ENCODE assay signal across 7 mouse cellular contexts in the genomic region with DNA sequence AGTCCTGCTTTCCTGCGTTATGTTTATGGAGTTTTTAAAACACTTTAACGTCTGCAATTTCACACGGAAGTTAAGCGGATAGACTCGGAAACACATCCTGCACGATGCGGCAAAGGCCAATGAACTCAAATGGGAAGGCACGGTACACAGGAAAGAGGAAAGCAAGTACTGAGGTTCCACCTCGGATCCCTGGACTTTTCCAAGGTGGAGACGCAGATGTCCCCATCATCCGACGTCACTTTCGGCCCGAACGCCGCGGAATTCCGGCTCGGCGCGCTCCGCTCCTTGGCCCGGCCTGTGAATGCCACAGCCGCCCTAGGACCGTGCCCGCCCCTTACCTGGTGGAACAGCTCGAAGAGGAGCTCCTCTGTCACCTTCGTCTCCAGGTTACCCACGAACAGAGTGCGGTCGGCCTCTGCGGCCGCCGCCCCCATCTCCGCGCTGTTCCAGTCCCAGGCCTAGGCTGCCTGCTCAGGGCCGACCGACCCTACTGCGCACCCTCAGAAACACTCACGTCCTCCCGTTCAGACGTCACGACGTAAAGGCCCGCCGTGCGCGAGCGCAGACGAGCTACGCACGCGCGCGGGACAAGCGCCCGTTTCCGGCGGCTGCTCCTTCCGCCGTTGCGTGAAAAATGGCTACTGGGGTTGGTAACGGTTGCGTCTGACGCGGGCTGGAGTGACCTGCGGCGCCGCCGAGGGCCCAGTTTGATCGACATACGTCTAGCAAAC. TPM values are rescaled to one million over a fixed set of nuclear protein-coding genes. Genes with fewer than 3 reads are reported as not detected.
DNase-seq lines count a peak whose midpoint lies in the region; ATAC-seq lines count a peak whose summit lies in the region.

A gene (minus strand): TSS at position 483 of the 731 bp plus-strand sequence.
A gene (plus strand): TSS at position 626 of the 731 bp plus-strand sequence.

- WGBS in embryonic facial prominence, embryonic 12.5 days: under 1% methylated on average over 72 of the region's 72 CpGs
- WGBS in limb, embryonic 11.5 days: under 1% methylated on average over 71 of the region's 72 CpGs
- under 1% methylated on average over 72 of the region's 72 CpGs for WGBS in midbrain, embryonic 14.5 days

- peak within 1 kb of the TSS; percentile 87 for H3K4me3 ChIP-seq in embryonic facial prominence, embryonic 12.5 days
- peak within 1 kb of the TSS; percentile 78 for H3K4me3 ChIP-seq in limb, embryonic 11.5 days (ENCODE audit: low read depth, low read length)
- peak within 1 kb of the TSS; percentile 91 for H3K4me3 ChIP-seq in midbrain, embryonic 14.5 days (replicated peaks; ENCODE audit: low read depth, low read length)

- peak within 1 kb of the TSS; percentile 86 for H3K27ac ChIP-seq in embryonic facial prominence, embryonic 12.5 days
- peak within 1 kb of the TSS; percentile 55; the same call in 1 of the 2 replicates for H3K27ac ChIP-seq in limb, embryonic 11.5 days (replicated peaks; ENCODE audit: low read depth, low read length)
- H3K27ac ChIP-seq in midbrain, embryonic 14.5 days (replicated peaks; ENCODE audit: low read depth, low read length): peak within 1 kb of the TSS; percentile 95

- ATAC-seq in embryonic facial prominence, embryonic 12.5 days (ENCODE audit: insufficient number of reproducible peaks, insufficient read depth, low FRiP score, low TSS enrichment): peak; percentile 99
- ATAC-seq in limb, embryonic 11.5 days (ENCODE audit: insufficient number of reproducible peaks, low FRiP score, low TSS enrichment, low read depth): peak; percentile 96
- peak; percentile 100 for ATAC-seq in midbrain, embryonic 14.5 days (ENCODE audit: low FRiP score, low TSS enrichment)

- peak within 1 kb of the TSS; percentile 66 for H3K4me2 ChIP-seq in embryonic facial prominence, embryonic 12.5 days (replicated peaks)
- peak within 1 kb of the TSS; percentile 83 for H3K4me2 ChIP-seq in limb, embryonic 11.5 days (ENCODE audit: low read depth, severe bottlenecking)
- peak within 1 kb of the TSS; percentile 85 for H3K4me2 ChIP-seq in midbrain, embryonic 14.5 days (ENCODE audit: low read length)

- peaks cover 10% of the 10 kb centered on the region for H3K4me1 ChIP-seq in embryonic facial prominence, embryonic 12.5 days
- H3K4me1 ChIP-seq in limb, embryonic 11.5 days (ENCODE audit: control insufficient read depth, insufficient read depth, low read length): no peaks in the 10 kb centered on the region
- H3K4me1 ChIP-seq in midbrain, embryonic 14.5 days (ENCODE audit: control insufficient read depth, insufficient read depth, low read length): peaks cover 19% of the 10 kb centered on the region

- peak within 1 kb of the TSS; percentile 87 for H3K9ac ChIP-seq in embryonic facial prominence, embryonic 12.5 days
- H3K9ac ChIP-seq in limb, embryonic 11.5 days (ENCODE audit: low read length): peak within 1 kb of the TSS; percentile 94
- peak within 1 kb of the TSS; percentile 93 for H3K9ac ChIP-seq in midbrain, embryonic 14.5 days (replicated peaks; ENCODE audit: low read length)

- peak; percentile 94 for DNase-seq in adrenal gland, postnatal 25 days
- DNase-seq in heart, adult 11 months: peak; percentile 100
- DNase-seq in kidney, adult 18-20 months: peak; percentile 95
- DNase-seq in limb, embryonic 11.5 days (ENCODE audit: low spot score): peak; percentile 95
- peak; percentile 99 for DNase-seq in midbrain, embryonic 14.5 days
- DNase-seq in spleen, adult 18-20 months: peak; percentile 88

- H3K36me3 ChIP-seq in embryonic facial prominence, embryonic 12.5 days: peaks cover 27% of the 10 kb centered on the region
- H3K36me3 ChIP-seq in limb, embryonic 11.5 days (ENCODE audit: control insufficient read depth, insufficient read depth, low read length): peaks cover 13% of the 10 kb centered on the region
- H3K36me3 ChIP-seq in midbrain, embryonic 14.5 days (ENCODE audit: control insufficient read depth, insufficient read depth, low read length): peaks cover 36% of the 10 kb centered on the region

- H3K27me3 ChIP-seq in embryonic facial prominence, embryonic 12.5 days: no peaks in the 10 kb centered on the region
- no peaks in the 10 kb centered on the region for H3K27me3 ChIP-seq in limb, embryonic 11.5 days (ENCODE audit: control insufficient read depth, insufficient read depth, low read length)
- no peaks in the 10 kb centered on the region for H3K27me3 ChIP-seq in midbrain, embryonic 14.5 days (ENCODE audit: control insufficient read depth, insufficient read depth, low read length)

- no peaks in the 10 kb centered on the region for H3K9me3 ChIP-seq in embryonic facial prominence, embryonic 12.5 days
- no peaks in the 10 kb centered on the region for H3K9me3 ChIP-seq in limb, embryonic 11.5 days (ENCODE audit: control insufficient read depth, low read length)
- no peaks in the 10 kb centered on the region for H3K9me3 ChIP-seq in midbrain, embryonic 14.5 days (ENCODE audit: control insufficient read depth, low read length)

RNA-seq across cellular contexts. Expression of the first gene that starts in this region (rescaled TPM):
- 64.6 and 70.8 TPM in 2 replicates for total RNA-seq in adrenal gland, postnatal 25 days (2021)
- 123 TPM in 2 replicates for polyA plus RNA-seq in embryonic facial prominence, embryonic 12.5 days (2016; fragmentation: Nextera tagmentation; extraction: Ambion mirVana)
- polyA plus RNA-seq in limb, embryonic 11.5 days (2014; fragmentation: Nextera tagmentation; extraction: Ambion mirVana): 124 and 126 TPM in 2 replicates
- 75.9 and 90.7 TPM in 2 replicates for polyA plus RNA-seq in midbrain, embryonic 14.5 days (2014; fragmentation: Nextera tagmentation; extraction: Ambion mirVana)

RNA-seq across cellular contexts. Expression of the second gene that starts in this region (rescaled TPM):
- 54.3 and 55.8 TPM in 2 replicates for total RNA-seq in adrenal gland, postnatal 25 days (2021)
- 40.1 and 43.6 TPM in 2 replicates for polyA plus RNA-seq in embryonic facial prominence, embryonic 12.5 days (2016; fragmentation: Nextera tagmentation; extraction: Ambion mirVana)
- 31.8 and 32.1 TPM in 2 replicates for polyA plus RNA-seq in limb, embryonic 11.5 days (2014; fragmentation: Nextera tagmentation; extraction: Ambion mirVana)
- 28.4 and 28.5 TPM in 2 replicates for polyA plus RNA-seq in midbrain, embryonic 14.5 days (2014; fragmentation: Nextera tagmentation; extraction: Ambion mirVana)

Comparison
In these comparisons a context has a peak if more than half of its experiments do, and no peak if none do; other contexts are left out.
1. Peak in every context shown above with its lines: DNase-seq, ATAC-seq, H3K4me3 ChIP-seq and H3K27ac ChIP-seq.